Mouse (Mus musculus) kidney, postnatal 36 days (tissue): Measurements from ENCODE around the gene Ccdc124.

Experiments used
- DNase-seq, 2 experiments: peaks; one replicate each; pipeline ENCODE4 v3.0.0; 2021 to 2022; ENCODE audit warnings: mixed read lengths in 2 of 2

The Ccdc124 gene

GRCm38 (mm10) chr8:70894771-70895545 lies 21.2 kb upstream of the Ccdc124 start:
- no peak for DNase-seq

GRCm38 (mm10) chr8:70894385-70894720 lies 20.6 kb upstream of the Ccdc124 start:
- no peak for DNase-seq

DNA sequence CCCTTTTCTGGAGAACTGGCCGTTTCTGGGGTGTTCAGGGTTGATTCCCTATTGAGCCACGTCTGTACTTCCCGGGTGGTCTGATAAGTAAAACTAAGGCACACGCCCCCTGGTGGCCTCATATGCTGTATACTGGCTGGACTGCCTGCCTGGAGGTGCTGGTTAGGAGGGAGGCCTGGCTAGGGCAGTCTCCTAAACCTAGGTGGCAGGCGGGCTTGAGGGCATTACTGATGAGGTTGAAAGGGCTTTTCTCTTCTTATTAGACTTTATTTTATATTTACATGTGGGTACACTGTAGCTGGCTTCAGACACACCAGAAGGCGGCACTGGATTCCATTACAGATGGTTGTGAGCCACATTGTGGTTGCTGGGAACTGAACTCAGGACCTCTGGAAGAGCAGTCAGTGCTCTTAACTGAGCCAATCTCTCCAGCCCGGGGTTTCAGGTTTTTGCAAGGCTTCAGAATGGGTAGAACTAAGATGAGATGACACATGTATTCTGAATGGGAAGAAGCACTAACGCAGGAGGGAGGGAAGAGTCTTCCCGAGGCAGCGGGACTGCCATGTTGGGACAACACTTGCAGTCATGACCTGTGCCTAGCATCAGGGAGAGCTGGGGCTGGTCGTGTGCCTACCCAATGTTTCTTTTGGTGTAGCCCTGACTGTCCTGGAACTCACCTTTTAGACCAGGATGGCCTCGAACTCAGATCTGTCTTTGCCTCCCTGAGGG lies 20.1 kb upstream of the Ccdc124 start:
- peak; percentile 79 to 91 for DNase-seq

DNA sequence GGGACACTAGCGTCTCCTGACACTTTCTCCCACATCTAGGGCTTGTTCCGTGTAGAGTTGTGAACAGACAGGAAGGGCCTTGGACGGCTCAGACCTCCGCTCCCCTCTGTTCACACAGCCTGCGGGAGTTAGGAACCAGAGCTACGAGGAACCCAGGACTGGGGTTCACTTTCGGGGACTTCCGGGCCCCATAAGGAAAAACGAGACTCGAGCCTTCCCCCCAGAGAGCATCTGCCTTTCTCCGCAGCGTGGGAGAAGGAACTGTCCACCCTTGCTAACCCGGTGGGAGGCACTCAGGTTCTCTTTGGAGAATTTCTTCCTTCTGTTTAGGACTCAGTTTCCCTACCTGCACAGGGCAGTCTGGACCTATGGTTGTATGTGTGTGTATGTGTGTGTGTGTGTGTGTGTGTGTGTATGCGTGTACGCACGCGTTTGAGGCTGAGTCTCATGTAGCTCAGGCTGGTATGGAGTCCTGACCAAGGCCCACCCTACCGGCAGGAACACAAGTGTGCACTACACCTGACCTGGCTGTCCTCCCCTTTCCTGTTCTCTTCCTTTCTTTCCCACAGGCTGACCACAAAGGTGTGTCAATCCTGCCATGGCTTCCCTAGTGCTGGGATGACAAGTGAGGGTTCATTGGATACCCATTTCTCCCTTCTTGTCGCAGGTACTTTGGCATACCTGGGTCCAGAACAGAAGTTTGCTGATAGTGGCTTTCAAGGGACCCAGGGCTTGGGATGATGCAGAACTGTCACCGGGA lies 19.3 kb upstream of the Ccdc124 start:
- DNase-seq, result no peak

DNA sequence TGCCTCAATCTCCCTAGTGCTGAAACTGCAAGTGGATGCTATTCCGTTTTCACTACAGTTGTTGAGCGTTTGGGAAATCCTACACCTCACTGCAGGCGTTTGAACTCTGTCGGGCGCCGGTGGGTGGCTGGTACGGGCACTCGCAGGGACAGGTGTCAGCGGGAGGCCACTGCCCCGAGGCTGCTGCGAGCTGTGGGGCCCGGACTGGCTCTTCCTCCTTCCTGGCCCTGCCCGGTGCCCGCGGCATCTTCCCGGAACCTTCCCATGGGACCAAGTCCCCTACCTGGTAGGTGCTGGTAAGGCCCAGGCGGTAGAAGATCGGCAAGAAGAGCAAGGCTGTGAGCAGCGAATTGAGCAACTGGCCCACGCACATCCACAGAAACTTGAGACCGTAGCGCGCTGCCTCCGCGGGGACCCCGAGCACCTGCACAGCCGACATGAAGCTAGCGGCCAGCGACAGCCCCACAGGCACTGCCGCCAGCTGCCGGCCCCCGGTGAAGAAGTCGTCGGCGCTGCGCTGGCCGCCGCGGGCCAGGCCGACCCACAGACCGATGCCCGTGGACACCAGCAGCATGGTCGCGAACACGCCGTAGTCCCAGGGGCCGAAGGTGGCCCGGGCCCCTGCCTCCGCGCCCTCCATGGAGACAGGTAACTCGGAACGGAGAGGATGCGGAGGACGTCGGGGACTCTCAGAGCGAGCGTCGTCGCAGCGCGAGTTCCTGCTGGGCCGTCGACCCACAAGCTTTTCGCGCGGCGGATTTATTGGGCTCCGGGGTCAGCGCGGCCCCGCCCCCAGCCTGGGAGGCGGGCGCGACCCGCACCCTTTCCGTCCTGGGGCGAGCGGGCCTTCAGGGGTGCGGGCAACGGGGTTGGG lies 18.5 kb upstream of the Ccdc124 start, which contains the start of gene Slc5a5:
Gene Slc5a5 (minus strand): TSS at position 736 of the 874 bp plus-strand sequence.
- no peak for DNase-seq

DNA sequence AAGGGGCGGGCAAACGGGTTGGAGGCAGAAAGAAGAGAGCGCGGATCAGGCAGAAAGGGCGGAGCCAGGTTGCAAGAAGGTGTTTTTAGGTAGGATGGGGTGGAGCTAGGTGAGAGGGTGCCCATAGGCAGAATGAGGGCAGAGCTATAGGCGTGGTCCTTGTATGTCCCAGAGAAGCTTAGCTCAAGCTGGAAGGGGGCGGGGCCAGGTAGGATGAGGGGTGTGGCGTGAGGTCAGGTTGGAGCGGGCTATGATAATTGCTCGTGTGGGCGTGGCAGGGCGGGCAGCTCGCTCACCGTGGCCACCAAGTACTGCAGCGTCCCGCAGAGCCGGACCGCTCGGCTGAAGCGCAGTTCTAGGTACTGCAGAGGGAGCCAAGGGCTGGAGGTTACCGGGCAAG lies 17.6 kb upstream of the Ccdc124 start:
- peak; percentile 73 to 83 for DNase-seq

GRCm38 (mm10) chr8:70890656-70891055 lies 16.9 kb upstream of the Ccdc124 start:
- peak; percentile 34 to 50 for DNase-seq

GRCm38 (mm10) chr8:70887669-70888068 lies 13.9 kb upstream of the Ccdc124 start:
- peak in 1 of 2 experiments; percentile 68 for DNase-seq

DNA sequence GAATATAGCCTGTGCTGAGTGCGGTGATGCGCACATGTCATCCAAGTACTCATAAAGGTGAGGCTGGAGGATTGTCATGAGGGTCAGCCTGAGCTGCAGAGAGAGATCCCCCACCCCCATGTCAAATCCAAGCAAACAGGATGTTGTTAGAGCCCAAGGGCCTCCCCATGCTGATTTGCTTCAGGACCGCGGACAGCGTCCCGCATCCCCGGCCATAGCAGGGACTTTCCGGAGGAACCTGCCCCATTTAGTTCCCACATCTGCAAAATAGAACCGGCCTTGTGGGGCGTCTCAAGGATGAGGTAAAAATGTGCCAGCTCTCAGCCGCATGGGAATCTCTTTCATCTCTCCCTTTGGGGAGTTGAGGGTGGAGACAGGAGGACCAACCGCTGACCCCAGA lies 11.9 kb upstream of the Ccdc124 start:
- DNase-seq, result peak in 1 of 2 experiments; percentile 65

GRCm38 (mm10) chr8:70884683-70885082 lies 10.9 kb upstream of the Ccdc124 start:
- DNase-seq, result no peak

DNA sequence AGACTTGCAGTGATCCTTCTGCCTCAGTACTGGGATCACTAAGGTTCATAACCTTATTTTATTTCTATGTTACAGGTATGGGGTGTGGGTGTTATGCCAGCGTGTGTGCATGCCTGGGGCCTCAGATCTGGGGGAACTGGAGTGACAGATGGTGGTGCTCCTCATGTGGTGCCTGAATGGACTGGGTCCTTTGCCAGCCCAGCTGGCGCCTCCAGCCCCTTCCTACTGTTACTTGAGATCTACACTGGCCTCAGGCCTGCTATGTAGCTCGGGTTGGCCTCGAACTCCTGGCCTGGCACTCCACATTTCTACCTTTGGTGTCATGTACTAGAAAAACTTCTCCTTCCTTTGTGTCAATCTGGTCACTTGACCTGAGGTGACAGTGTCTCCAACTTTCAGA lies 10.5 kb upstream of the Ccdc124 start:
- DNase-seq, result no peak

- no peak for DNase-seq
Measured at GRCm38 (mm10) chr8:70880546-70880945, 6.8 kb upstream of the Ccdc124 start.

- DNase-seq, result peak in 1 of 2 experiments; percentile 66
Measured at GRCm38 (mm10) chr8:70880126-70880525, 6.4 kb upstream of the Ccdc124 start.

- DNase-seq, result no peak
Measured at GRCm38 (mm10) chr8:70879500-70879899, 5.8 kb upstream of the Ccdc124 start.

DNA sequence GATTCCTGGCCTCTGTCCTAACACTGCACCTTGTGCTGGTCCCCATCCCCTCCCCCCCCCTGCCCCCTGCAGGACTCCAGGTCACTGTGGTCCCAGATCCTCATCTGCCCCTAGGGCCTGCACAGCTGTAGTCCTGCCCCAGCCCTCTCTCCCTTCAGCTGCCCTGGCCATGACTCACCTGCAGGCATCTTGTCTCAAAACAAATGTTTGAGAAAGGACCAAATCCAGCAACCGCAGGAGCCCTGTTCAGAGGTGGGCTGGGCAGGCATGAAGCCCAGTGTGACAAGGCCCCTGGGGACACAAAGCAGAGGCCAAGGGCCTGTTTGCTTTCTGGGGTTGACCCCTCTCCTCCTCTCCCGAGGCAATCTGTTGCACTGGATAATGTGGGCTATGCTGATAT lies 4.4 kb upstream of the Ccdc124 start:
- no peak for DNase-seq

GRCm38 (mm10) chr8:70876382-70876781 lies 2.6 kb upstream of the Ccdc124 start:
- DNase-seq, result no peak

GRCm38 (mm10) chr8:70874441-70874840 lies 706 bp upstream of the Ccdc124 start:
- no peak for DNase-seq

GRCm38 (mm10) chr8:70872643-70873363 lies 932 bp downstream of the Ccdc124 start:
- DNase-seq, result no peak

DNA sequence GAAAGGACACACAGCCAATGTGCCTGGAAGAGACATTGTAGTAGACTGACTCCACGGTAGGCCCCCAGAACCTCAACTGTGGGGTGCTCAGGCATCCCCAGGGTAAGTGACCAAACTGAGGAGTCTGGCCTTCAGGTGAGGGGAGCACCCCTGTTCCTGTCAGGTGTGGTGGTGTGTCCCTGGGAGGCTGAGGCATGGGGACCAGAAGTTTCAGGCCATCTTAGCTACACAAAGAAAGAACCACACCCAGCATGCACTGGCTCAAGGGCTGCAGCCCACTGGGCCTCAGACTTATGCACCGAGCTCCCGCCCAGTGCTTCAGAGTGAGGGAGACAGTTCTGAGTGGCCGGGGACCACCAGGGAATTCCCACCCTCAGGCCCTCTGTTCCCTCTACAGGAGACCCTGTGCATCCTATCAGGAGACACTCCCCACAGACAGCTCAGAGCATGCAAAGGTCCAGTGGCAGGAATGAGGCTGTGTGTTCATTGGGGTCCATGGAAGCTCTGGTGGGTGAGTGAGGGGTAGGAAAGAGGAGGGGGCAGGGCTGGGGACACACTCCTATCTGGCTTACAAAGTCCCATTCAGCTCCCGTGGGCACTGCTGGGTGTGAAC lies 2.4 kb downstream of the Ccdc124 start:
- DNase-seq, result no peak

GRCm38 (mm10) chr8:70869601-70870041 lies 4.1 kb downstream of the Ccdc124 start:
- DNase-seq, result peak; percentile 86 to 90

- DNase-seq, result no peak
Measured at GRCm38 (mm10) chr8:70869199-70869571, 4.5 kb downstream of the Ccdc124 start.
